Mouse (Mus musculus) stomach, postnatal 0 days (tissue): ENCODE measurements around the gene Foxp1.

ENCODE experiments used
- CTCF ChIP-seq: IDR thresholded peaks from 2 replicates; pipeline ENCODE4 v1.5.1; 2016; ENCODE audit warnings: antibody characterized with exemption, low read depth, mild to moderate bottlenecking, moderate library complexity
- EP300 ChIP-seq: optimal IDR thresholded peaks from 2 replicates; pipeline ENCODE3; 2016; ENCODE audit warnings: antibody characterized with exemption

DNA sequence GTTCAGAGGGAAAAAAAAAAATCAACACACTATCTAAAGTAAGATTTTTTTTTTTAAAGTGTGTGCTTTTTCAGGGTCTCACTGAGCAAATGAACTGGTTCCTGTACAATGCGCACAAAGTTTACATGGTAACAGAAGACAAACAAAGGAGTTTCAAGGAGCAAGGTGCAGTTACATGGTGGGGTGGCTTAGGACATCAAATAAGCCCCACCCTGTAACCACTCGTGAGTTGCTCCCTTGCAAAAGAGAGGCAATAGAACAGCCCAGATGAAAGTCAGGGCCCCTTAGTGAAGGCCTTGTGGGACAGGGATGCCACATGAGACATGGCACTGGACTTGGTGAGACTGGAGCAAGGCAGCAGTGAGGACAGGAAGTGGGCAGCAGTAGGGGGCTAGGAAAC lies 353.8 kb downstream of the Foxp1 start:
- no peak for TF ChIP-seq CTCF
- TF ChIP-seq EP300: no peak
